Mouse (Mus musculus) neural tube, embryonic 12.5 days (tissue): ENCODE measurements at regions not wholly inside any gene's neighbourhood (a gene's known extent, or its start where the extent isn't known, plus 50 kb on each side); places are given as distances from the start of the nearest gene placed in this dataset.

Experiments
- ATAC-seq: fragments of 200-750 bp; cut with Nextera tagmentation; 2 replicates; pipeline ENCODE4 v1.8.0; 2017; ENCODE audit warnings: low read depth, mild to moderate bottlenecking, moderate TSS enrichment, moderate library complexity; ENCODE audit not compliant: low FRiP score
- H3K27ac ChIP-seq: fragments of 300-500 bp; sonication (generic); 2 replicates; pipeline ENCODE4 v1.5.1; 2016
- H3K27me3 ChIP-seq: fragments of 300-500 bp; sonication (generic); replicated peaks from 2 replicates; pipeline ENCODE4 v1.6.1; 2016; ENCODE audit warnings: mild to moderate bottlenecking
- H3K36me3 ChIP-seq: fragments of 300-500 bp; sonication (generic); 2 replicates; pipeline ENCODE4 v1.6.1; 2016; ENCODE audit warnings: mild to moderate bottlenecking
- H3K4me1 ChIP-seq: fragments of 300-500 bp; sonication (generic); 2 replicates; pipeline ENCODE4 v1.6.1; 2016
- H3K4me2 ChIP-seq: fragments of 300-500 bp; sonication (generic); replicated peaks from 2 replicates; pipeline ENCODE4 v1.6.1; 2016; ENCODE audit warnings: mild to moderate bottlenecking
- H3K4me3 ChIP-seq: fragments of 300-500 bp; sonication (generic); 2 replicates; pipeline ENCODE4 v1.5.1; 2016
- H3K9ac ChIP-seq: fragments of 300-500 bp; sonication (generic); 2 replicates; pipeline ENCODE4 v1.6.1; 2016; ENCODE audit warnings: mild to moderate bottlenecking
- H3K9me3 ChIP-seq: fragments of 300-500 bp; sonication (generic); 2 replicates; pipeline ENCODE4 v1.6.1; 2016; ENCODE audit warnings: mild to moderate bottlenecking
- WGBS: fragments of 180-500 bp; shearing (Covaris S2); methylation state at CpG from one replicate; pipeline ENCODE4 v1.1.7; 2016; 5-methylcytosine and 5-hydroxymethylcytosine counted together

DNA sequence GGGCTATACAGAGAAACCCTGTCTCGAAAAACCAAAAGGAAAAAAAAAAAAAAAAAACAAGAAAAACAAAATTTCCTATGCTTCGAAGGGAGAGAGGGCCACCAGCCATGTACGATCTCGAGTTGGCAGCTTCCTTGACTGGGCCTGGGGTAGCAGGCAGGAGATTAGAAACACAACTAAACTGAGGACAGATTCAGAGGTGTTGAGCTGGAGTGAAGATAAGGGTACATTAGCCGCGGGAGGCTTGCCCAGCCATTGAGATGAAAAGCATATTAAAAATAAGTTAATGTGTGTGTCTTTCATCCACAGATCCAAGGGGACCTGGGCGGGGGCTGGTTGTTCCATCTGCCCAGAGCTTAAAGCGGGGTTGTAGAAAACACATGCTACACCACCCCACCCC, 145.3 kb upstream of the Usp24 start:
- Histone ChIP-seq H3K4me1 (no peaks in the 10 kb centered on the region), H3K27me3 (no peaks in the 10 kb centered on the region), H3K27ac (no peak overlapping the region), H3K9ac (no peak overlapping the region), H3K36me3 (no peaks in the 10 kb centered on the region), H3K4me2 (no peak overlapping the region), H3K4me3 (no peak overlapping the region), H3K9me3 (no peaks in the 10 kb centered on the region)
- ATAC-seq: no peak
- WGBS: 89% methylated on average over 8 of the region's 8 CpGs

DNA sequence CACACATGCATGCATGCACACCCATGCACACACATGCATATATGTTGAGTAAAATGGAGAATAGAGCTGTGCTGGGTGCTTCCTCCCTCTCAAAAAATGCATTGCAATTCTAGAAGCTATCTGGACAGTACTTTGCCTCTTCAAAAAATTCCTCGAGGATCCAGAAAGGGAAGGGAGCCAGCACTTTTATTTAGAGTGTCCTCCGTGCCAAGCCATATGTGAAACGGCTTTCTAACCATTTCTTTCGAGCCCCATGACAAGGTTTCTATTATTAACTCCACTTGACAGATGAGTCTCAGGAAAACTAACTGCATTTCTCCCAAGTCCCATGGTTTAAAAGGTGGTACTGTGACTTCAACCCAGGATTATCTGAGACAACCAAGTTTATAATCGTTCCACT, 140.7 kb upstream of the Usp24 start:
- no peak overlapping the region for H3K9ac ChIP-seq
- H3K4me1 ChIP-seq: no peaks in the 10 kb centered on the region
- no peak overlapping the region for H3K27ac ChIP-seq
- no peak for ATAC-seq
- H3K4me3 ChIP-seq: no peak overlapping the region
- no peaks in the 10 kb centered on the region for H3K27me3 ChIP-seq
- no peaks in the 10 kb centered on the region for H3K36me3 ChIP-seq
- no peak overlapping the region for H3K4me2 ChIP-seq
- 82% methylated on average over 5 of the region's 5 CpGs for WGBS
- no peaks in the 10 kb centered on the region for H3K9me3 ChIP-seq

DNA sequence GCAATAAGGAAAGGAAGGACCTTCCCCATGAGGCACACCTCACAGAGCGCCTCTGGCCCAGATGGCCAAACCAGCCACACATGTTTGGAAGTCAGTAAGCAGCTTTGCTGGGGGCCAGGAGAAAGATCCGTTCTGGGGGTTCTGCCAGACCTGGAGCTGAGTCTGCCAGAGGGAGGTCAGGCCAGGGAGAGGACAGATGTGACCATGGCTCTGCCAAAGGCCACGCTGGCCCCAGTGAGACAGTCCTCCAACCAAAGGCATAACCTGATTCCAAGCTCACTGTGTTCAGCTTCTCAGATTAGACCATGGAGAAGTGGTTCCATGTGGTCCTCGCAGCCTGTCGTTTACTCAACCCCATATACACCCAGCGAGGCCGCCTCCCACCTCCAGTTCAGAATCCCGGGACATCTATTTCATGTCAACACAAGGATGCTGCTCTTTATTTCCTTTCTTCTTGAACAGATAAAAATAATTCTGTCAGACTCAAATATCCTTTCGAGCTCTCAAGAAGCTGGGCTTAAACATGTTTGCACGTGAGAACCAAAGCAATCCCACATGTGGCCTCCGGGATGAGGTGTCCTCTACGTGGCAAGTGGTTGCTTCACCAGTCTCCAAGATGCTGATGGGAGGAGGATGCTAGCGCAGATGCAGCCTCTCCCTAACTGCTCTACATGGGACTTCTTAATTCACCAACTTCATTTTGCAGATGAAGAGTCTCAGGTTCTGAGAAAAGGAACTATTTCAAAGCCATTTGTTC, 130.1 kb upstream of the Usp24 start:
- H3K4me2 ChIP-seq: no peak overlapping the region
- 85% methylated on average over 13 of the region's 13 CpGs for WGBS
- no peak overlapping the region for H3K4me3 ChIP-seq
- no peaks in the 10 kb centered on the region for H3K4me1 ChIP-seq
- no peaks in the 10 kb centered on the region for H3K36me3 ChIP-seq
- H3K9me3 ChIP-seq: no peaks in the 10 kb centered on the region
- H3K27ac ChIP-seq: no peak overlapping the region
- H3K9ac ChIP-seq: no peak overlapping the region
- ATAC-seq: no peak
- no peaks in the 10 kb centered on the region for H3K27me3 ChIP-seq

DNA sequence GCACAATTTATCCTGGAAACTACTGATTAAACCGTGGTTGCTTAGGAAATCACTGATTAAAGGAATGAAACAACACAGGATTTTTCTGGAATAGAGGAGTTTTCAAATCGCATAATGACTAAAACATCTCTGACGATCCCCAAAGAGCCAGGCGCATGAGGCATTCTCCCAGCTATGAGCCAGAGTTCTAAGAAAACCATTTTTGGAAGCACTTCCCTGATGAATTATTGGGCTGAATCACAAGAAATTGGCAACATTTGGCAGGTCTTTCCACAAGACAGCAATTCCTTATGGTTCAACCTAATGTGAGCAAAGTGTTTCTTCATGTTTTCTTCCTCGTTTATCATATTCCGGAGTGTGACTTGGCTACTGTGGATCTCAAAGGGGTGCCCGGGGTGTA, 129.3 kb upstream of the Usp24 start:
- no peak overlapping the region for H3K27ac ChIP-seq
- no peaks in the 10 kb centered on the region for H3K4me1 ChIP-seq
- H3K9ac ChIP-seq: no peak overlapping the region
- H3K36me3 ChIP-seq: no peaks in the 10 kb centered on the region
- no peak overlapping the region for H3K4me2 ChIP-seq
- WGBS: 92% methylated on average over 7 of the region's 7 CpGs
- no peaks in the 10 kb centered on the region for H3K9me3 ChIP-seq
- no peaks in the 10 kb centered on the region for H3K27me3 ChIP-seq
- ATAC-seq: no peak
- no peak overlapping the region for H3K4me3 ChIP-seq

DNA sequence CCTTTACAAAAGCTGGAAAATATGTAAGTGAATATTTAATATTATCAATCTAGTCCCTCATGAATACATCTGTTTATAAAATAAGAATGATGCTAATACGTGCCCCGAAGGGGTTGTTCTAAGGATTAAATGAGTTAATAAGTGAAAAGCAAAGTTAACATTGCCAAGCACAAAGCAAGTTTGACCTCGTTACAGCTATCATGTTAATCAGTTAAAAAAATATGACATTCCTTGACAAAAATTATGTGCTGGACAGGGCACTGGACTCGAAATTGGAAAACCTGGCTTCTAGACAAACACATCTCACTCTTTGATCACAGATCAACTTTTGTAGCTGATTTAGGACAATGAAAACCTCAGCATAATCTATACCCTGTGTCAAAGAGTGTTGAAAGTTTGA, 125.8 kb upstream of the Usp24 start:
- no peaks in the 10 kb centered on the region for H3K9me3 ChIP-seq
- no peak overlapping the region for H3K4me3 ChIP-seq
- ATAC-seq: no peak
- H3K9ac ChIP-seq: no peak overlapping the region
- no peaks in the 10 kb centered on the region for H3K27me3 ChIP-seq
- H3K4me1 ChIP-seq: no peaks in the 10 kb centered on the region
- H3K36me3 ChIP-seq: no peaks in the 10 kb centered on the region
- WGBS: 90% methylated on average over 4 of the region's 4 CpGs
- no peak overlapping the region for H3K4me2 ChIP-seq
- H3K27ac ChIP-seq: no peak overlapping the region

DNA sequence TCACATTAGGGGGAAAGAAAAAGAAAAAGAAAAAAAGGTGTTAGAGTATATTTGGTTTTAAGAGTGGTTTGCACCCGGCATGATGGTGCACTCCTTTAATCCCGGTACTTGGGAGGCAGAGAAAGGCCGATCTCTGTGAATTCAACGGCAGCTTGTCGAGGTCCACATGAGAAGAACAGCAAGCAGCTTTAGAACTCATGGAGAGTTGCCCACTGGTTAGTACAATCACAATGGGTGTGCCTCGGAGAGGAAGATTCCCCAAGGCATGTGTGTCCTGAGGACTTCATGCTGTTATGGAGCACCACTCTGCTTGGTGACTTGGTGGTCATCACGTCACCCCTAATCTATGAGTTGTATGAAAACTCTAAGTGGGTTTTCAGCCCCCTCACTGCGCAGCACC, 124.7 kb upstream of the Usp24 start:
- Histone ChIP-seq H3K4me2 (no peak overlapping the region), H3K9ac (no peak overlapping the region), H3K27me3 (no peaks in the 10 kb centered on the region), H3K36me3 (no peaks in the 10 kb centered on the region), H3K9me3 (no peaks in the 10 kb centered on the region), H3K4me1 (no peaks in the 10 kb centered on the region), H3K4me3 (no peak overlapping the region), H3K27ac (no peak overlapping the region)
- 83% methylated on average over 8 of the region's 8 CpGs for WGBS
- no peak for ATAC-seq

DNA sequence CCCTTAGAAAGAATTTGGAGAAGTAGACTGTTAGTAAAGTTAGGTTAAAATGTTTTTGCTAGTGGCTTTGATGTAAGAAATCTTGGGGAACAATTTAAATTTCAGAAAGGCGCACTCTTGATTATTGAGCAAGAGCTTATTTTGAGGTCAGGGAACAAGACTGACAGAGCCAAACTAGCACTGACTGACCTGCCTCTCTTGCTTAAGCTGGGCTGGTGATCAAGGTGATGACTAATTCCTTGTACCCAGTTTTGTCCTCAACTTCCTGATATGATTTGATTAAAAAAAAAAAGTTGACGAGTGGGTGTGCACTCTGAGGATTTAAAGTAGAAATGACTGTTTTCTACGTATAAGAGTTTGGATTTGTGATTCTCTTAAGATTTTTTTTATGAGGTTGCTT, 124.2 kb upstream of the Usp24 start:
- H3K27me3 ChIP-seq: no peaks in the 10 kb centered on the region
- no peaks in the 10 kb centered on the region for H3K36me3 ChIP-seq
- 92% methylated on average over 3 of the region's 3 CpGs for WGBS
- H3K4me3 ChIP-seq: no peak overlapping the region
- H3K4me2 ChIP-seq: no peak overlapping the region
- no peaks in the 10 kb centered on the region for H3K4me1 ChIP-seq
- no peaks in the 10 kb centered on the region for H3K9me3 ChIP-seq
- H3K9ac ChIP-seq: no peak overlapping the region
- ATAC-seq: no peak
- no peak overlapping the region for H3K27ac ChIP-seq

DNA sequence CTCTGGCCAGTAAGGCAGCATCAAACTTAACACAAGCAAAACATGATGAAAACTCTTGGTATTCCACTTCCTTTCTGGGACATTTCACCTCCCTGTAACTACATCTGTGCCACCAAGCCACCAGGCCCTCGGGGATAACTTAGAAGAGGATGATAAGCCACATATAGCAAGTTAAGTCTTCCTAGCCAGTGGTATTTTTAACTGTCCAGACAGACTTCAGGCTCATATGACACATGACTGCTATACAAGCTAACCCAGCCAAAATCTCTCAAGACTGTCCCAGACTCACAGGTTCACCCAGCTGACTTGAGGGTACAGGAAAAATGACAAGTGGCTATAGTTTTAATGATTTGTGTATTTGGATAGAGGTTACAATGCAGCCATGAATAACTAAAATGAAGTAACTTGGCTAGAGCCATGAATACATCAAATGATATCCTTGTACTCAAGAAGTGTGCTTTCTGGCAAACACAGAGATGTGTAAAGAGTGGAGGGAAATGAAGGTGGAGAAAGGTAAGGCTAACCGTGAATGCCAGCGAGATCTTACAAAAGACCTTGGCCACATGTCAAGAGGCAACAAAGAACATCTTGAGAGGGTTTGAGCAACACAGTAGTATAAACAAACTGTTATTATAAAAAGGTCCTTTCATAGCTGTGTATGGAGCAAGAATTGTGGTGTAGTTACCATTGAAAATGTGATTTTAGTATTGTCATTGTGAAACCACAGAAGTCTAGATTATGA, 122.6 kb upstream of the Usp24 start:
- H3K9me3 ChIP-seq: no peaks in the 10 kb centered on the region
- no peaks in the 10 kb centered on the region for H3K4me1 ChIP-seq
- H3K4me3 ChIP-seq: no peak overlapping the region
- WGBS: 86% methylated on average over 3 of the region's 3 CpGs
- no peak for ATAC-seq
- no peaks in the 10 kb centered on the region for H3K27me3 ChIP-seq
- H3K9ac ChIP-seq: no peak overlapping the region
- H3K4me2 ChIP-seq: no peak overlapping the region
- no peaks in the 10 kb centered on the region for H3K36me3 ChIP-seq
- no peak overlapping the region for H3K27ac ChIP-seq

DNA sequence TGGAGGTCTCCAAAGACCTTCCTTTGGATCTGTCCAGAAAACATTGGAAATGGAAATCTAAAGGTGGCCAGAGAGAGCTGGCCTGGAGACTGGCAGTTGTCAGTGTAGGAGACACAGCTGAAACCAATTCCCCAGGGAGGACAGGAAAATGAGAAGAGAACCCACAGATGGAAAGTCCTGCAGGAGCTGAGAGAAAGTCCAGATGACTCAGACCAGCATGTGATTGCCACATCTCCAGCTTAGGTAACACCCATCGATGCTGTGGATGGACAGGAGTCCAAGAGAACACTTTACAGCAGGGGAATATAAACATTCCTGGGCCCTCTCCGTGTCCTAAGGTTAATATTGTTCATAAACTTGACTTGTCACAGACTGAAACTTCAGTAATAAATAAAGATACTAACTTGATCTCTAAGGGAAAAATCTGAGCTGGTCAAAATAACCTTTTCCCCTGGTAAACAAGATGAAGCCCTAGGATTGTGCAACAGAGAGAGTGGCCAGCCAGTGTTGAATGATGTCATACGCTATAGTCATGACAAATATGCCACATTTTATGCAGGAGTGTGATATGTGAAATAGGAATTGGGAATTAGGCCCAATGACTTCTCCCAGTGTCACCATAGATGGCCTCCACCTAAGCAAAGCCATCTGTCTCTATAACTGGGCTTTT, 120.4 kb upstream of the Usp24 start:
- Histone ChIP-seq H3K9me3 (no peaks in the 10 kb centered on the region), H3K4me3 (no peak overlapping the region), H3K4me1 (peaks cover 16% of the 10 kb centered on the region), H3K36me3 (no peaks in the 10 kb centered on the region), H3K4me2 (no peak overlapping the region), H3K27me3 (no peaks in the 10 kb centered on the region), H3K9ac (no peak overlapping the region), H3K27ac (no peak overlapping the region)
- WGBS: 88% methylated on average over 3 of the region's 3 CpGs
- no peak for ATAC-seq

DNA sequence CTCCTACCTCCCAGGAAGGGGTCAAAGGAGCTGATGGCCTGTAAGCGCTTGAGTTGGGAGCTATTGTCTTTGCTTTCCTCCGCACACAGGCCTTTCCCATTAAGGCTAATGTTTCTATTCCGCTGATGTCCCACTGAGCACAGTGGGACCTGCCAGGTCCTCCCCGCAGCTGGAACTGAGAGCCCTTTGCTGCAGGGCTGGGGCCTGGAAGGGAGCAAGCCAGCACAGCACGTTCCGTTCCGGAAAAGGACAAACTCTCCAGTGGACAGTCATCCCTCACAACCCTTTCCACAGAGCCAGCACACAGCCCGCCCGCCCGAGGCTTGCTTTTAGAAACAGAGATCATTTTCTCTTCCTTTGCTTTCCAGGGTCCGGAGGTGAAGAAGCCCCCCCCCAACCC, 116.2 kb upstream of the Usp24 start:
- 16% methylated on average over 11 of the region's 11 CpGs for WGBS
- no peak overlapping the region for H3K27ac ChIP-seq
- peak overlapping the region; percentile 37 for H3K4me2 ChIP-seq
- no peaks in the 10 kb centered on the region for H3K36me3 ChIP-seq
- no peak overlapping the region for H3K9ac ChIP-seq
- peak; percentile 27; the same call in 1 of the 2 replicates for ATAC-seq
- H3K9me3 ChIP-seq: no peaks in the 10 kb centered on the region
- H3K4me1 ChIP-seq: peaks cover 19% of the 10 kb centered on the region
- H3K27me3 ChIP-seq: no peaks in the 10 kb centered on the region
- H3K4me3 ChIP-seq: no peak overlapping the region

DNA sequence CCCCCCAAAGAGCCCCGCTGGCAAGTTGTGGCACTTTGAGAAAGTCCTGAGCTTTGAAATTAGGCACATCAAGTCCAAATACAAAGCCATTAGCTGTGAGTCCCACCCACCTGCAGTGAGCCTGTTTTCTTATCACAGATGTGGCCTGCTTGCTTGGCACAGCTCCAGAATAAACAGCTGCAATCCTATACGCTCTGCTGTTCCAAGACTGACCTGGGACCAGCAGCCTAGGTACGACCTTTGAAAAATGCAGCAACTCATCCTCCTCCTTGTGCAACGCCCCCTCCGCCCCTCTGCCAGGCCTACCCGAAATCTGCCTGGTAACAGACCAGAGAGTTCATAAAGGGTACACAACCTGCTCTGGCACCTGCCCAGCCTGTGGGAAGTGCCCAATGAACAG, 115.8 kb upstream of the Usp24 start:
- Histone ChIP-seq H3K4me3 (no peak overlapping the region), H3K4me2 (peak overlapping the region; percentile 37; the same call in 1 of the 2 replicates), H3K4me1 (peaks cover 19% of the 10 kb centered on the region), H3K27ac (no peak overlapping the region), H3K9ac (no peak overlapping the region), H3K36me3 (no peaks in the 10 kb centered on the region), H3K9me3 (no peaks in the 10 kb centered on the region), H3K27me3 (no peaks in the 10 kb centered on the region)
- ATAC-seq: peak; percentile 66
- 48% methylated on average over 6 of the region's 6 CpGs for WGBS

DNA sequence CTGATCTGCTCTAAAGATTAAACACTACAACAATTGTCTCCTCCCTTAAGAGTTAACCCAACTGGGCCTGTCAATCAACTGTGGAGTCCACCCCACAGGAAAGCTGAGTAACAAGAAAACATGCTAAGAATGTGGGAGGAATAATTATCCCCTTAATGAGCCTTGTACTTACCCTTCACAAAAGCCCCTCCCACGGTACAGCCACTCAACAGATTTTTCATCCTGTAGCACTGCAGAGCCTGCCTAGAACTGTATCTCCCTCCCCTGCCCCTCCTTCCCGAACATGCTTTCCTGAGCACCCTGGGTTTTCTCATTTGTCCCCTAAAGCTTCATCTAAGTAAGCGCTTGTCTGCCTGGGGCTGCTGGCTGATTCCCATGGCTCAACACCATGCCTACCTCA, 113.5 kb upstream of the Usp24 start:
- 47% methylated on average over 3 of the region's 3 CpGs for WGBS
- Histone ChIP-seq H3K4me2 (no peak overlapping the region), H3K4me1 (peaks cover 19% of the 10 kb centered on the region), H3K9me3 (no peaks in the 10 kb centered on the region), H3K9ac (no peak overlapping the region), H3K27me3 (no peaks in the 10 kb centered on the region), H3K36me3 (no peaks in the 10 kb centered on the region), H3K27ac (no peak overlapping the region), H3K4me3 (no peak overlapping the region)
- no peak for ATAC-seq
